Mouse (Mus musculus): ENCODE results near the gene Pold3. TPM values are rescaled to one million over a fixed set of nuclear protein-coding genes. Genes with fewer than 3 reads are reported as not detected.
A peak's percentile ranks its signal among the peaks of the same experiment; 100 is the strongest.

Gene Pold3
- polyA plus RNA-seq, 1 experiment from 2014 or later = 45.4 TPM

DNA sequence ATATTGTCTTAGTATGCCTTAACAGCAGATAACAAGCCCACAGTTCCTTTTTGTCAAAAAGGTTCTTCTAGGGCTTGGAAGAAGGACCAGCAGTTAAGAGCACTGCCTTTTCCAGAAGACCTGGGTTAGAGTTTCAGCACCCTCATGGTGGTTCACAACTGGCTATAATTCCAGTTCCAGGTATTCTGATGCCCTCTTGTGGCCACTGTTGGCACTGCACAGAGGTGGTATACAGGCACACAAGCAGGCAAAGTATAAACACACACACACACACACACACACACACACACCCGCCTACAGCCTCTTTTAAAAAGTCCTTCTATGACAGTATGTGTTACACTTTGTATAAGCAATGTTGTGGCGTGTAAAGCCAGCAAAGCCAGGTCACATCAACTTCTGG, 2.8 kb upstream of the Pold3 start:
- Histone ChIP-seq H3K27me3 (replicated peaks; ENCODE audit: control insufficient read depth, insufficient read depth, low read length) (no peaks in the 10 kb centered on the region), H3K4me1 (ENCODE audit: control insufficient read depth, insufficient read depth, low read depth, low read length) (peaks cover 11% of the 10 kb centered on the region), H3K27ac (ENCODE audit: low read depth, low read length) (no peak overlapping the region), H3K9ac (ENCODE audit: low read depth, low read length) (no peak overlapping the region), H3K36me3 (ENCODE audit: control insufficient read depth, insufficient read depth, low read length) (no peaks in the 10 kb centered on the region), H3K4me3 (ENCODE audit: low read length) (no peak overlapping the region), H3K4me2 (ENCODE audit: low read length) (no peak overlapping the region), H3K9me3 (ENCODE audit: control insufficient read depth, low read length) (no peaks in the 10 kb centered on the region)
- no peak for ATAC-seq
- WGBS = 82% methylated on average over 2 of the region's 2 CpGs

DNA sequence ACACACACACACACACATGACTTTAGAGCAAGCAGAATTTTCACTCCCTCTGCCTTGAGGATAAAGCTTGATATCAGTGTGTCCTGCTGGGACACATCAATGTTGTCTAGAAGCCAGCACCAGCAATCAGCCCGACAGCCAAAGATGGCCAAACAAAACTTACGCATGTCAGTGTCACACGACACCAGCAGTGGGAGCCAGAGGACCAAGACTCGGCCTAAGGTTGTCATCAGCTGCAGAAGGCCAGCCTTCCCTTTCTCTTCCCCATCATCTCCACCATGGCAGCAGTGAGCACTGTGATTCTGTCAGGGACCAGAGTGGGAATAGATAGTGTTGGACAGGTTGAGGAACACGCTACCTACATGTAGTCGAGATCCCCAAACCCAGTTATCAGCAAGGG, 2.1 kb upstream of the Pold3 start:
- H3K4me2 ChIP-seq (ENCODE audit: low read length) = no peak overlapping the region
- H3K9ac ChIP-seq (ENCODE audit: low read depth, low read length) = no peak overlapping the region
- 63% methylated on average over 6 of the region's 6 CpGs for WGBS
- ATAC-seq = no peak
- H3K9me3 ChIP-seq (ENCODE audit: control insufficient read depth, low read length) = no peaks in the 10 kb centered on the region
- no peaks in the 10 kb centered on the region for H3K27me3 ChIP-seq (replicated peaks; ENCODE audit: control insufficient read depth, insufficient read depth, low read length)
- H3K27ac ChIP-seq (ENCODE audit: low read depth, low read length) = no peak overlapping the region
- no peak overlapping the region for H3K4me3 ChIP-seq (ENCODE audit: low read length)
- H3K36me3 ChIP-seq (ENCODE audit: control insufficient read depth, insufficient read depth, low read length) = peaks cover 3% of the 10 kb centered on the region
- peaks cover 11% of the 10 kb centered on the region for H3K4me1 ChIP-seq (ENCODE audit: control insufficient read depth, insufficient read depth, low read depth, low read length)

DNA sequence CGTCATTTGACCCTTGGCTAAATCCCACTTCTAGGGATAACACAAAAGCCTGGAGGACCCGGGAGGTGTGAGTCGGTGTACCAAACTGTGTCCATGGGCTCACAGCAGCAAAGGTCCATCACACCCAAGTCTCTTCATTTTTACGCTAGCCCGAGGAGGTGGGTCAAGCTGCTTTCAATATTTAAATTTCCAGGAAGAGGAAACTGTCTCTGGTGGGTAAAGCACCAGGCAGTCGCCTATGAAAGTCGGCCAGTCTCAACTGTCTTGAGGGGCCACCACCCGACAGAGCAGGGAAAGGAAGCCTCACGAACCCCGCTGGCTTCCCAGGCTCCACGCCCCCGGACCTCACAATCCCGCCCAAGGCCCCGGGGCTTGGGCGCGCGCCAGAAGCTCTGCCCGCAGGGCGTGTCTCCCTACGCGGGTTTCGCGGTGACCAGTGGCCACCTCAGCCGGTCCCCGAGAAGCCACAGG, 539 bp downstream of the Pold3 start:
- H3K4me3 ChIP-seq (ENCODE audit: low read length) = peak overlapping the region; percentile 95
- H3K27ac ChIP-seq (ENCODE audit: low read depth, low read length) = peak overlapping the region; percentile 85
- ATAC-seq = peak; percentile 61
- H3K9ac ChIP-seq (ENCODE audit: low read depth, low read length) = peak overlapping the region; percentile 88
- peak overlapping the region; percentile 84 for H3K4me2 ChIP-seq (ENCODE audit: low read length)
- H3K27me3 ChIP-seq (replicated peaks; ENCODE audit: control insufficient read depth, insufficient read depth, low read length) = no peaks in the 10 kb centered on the region
- under 1% methylated on average over 20 of the region's 25 CpGs for WGBS
- H3K9me3 ChIP-seq (ENCODE audit: control insufficient read depth, low read length) = no peaks in the 10 kb centered on the region
- peaks cover 7% of the 10 kb centered on the region for H3K36me3 ChIP-seq (ENCODE audit: control insufficient read depth, insufficient read depth, low read length)
- peaks cover 11% of the 10 kb centered on the region for H3K4me1 ChIP-seq (ENCODE audit: control insufficient read depth, insufficient read depth, low read depth, low read length)

DNA sequence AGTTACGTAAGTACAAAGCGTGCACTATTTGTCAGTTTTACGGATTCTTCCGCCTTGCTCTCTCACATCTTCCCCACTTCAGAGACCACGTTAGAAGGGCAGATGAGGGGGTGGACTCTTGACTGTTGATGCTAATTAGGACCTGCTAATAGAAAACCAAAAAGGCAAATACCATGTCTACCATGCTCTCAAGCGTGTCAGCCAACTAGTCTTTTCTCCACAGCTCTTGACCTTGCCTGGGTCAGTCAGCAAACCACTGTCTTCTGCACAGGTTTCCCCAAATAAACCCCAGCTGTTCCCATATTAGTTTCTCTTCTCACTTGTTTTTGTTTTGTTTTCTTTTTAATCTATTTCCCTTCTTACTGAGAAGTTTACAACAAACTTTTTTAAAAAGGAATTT, 7.1 kb downstream of the Pold3 start:
- WGBS = 91% methylated on average over 6 of the region's 6 CpGs
- Histone ChIP-seq H3K4me3 (ENCODE audit: low read length) (no peak overlapping the region), H3K27ac (ENCODE audit: low read depth, low read length) (no peak overlapping the region), H3K9me3 (ENCODE audit: control insufficient read depth, low read length) (no peaks in the 10 kb centered on the region), H3K4me1 (ENCODE audit: control insufficient read depth, insufficient read depth, low read depth, low read length) (no peaks in the 10 kb centered on the region), H3K9ac (ENCODE audit: low read depth, low read length) (no peak overlapping the region), H3K27me3 (replicated peaks; ENCODE audit: control insufficient read depth, insufficient read depth, low read length) (no peaks in the 10 kb centered on the region), H3K36me3 (ENCODE audit: control insufficient read depth, insufficient read depth, low read length) (peaks cover 14% of the 10 kb centered on the region), H3K4me2 (ENCODE audit: low read length) (no peak overlapping the region)
- no peak for ATAC-seq

DNA sequence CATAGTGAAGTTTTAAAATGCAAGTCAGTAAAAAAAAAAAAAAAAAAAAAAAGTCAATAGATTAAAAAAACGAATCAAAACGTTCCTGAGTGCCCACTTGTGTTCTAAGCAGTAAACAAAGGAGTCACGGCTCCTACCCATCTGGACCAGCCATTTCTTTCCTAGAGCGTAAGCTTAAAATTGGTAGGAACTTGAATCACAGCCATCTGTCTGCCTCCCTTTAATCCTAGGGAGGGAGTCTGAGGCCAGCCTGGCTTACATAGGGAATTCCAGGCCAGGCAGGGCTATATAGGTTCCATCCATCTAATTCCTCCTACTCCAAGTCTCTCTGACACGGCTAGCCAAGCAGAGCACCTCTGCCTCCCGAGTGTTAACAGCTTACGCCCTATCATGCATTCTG, 7.5 kb downstream of the Pold3 start:
- Histone ChIP-seq H3K27me3 (replicated peaks; ENCODE audit: control insufficient read depth, insufficient read depth, low read length) (no peaks in the 10 kb centered on the region), H3K4me2 (ENCODE audit: low read length) (no peak overlapping the region), H3K27ac (ENCODE audit: low read depth, low read length) (no peak overlapping the region), H3K4me3 (ENCODE audit: low read length) (no peak overlapping the region), H3K4me1 (ENCODE audit: control insufficient read depth, insufficient read depth, low read depth, low read length) (no peaks in the 10 kb centered on the region), H3K9me3 (ENCODE audit: control insufficient read depth, low read length) (no peaks in the 10 kb centered on the region), H3K36me3 (ENCODE audit: control insufficient read depth, insufficient read depth, low read length) (peaks cover 14% of the 10 kb centered on the region), H3K9ac (ENCODE audit: low read depth, low read length) (no peak overlapping the region)
- 87% methylated on average over 7 of the region's 7 CpGs for WGBS
- no peak for ATAC-seq

DNA sequence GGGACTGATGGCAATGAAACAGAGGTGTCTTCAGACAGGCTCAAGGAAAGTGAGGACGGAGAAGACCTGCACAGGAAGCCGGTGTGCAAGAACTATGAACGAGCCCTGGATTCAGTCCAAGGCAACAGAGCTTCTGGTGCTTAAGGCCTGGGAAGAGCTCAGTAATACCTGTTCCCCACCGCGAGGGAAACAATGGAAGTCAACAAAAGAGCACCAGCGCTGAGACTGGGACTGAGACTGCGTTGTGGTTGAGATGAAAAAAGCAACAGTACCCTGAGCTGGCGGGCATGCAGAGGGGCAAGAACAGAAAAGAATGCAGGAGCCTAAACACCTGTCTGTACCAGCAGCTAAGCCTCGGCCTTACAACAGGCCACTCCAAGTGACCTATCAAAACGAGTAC, 9.9 kb downstream of the Pold3 start:
- Histone ChIP-seq H3K27me3 (replicated peaks; ENCODE audit: control insufficient read depth, insufficient read depth, low read length) (no peaks in the 10 kb centered on the region), H3K9me3 (ENCODE audit: control insufficient read depth, low read length) (no peaks in the 10 kb centered on the region), H3K4me2 (ENCODE audit: low read length) (no peak overlapping the region), H3K36me3 (ENCODE audit: control insufficient read depth, insufficient read depth, low read length) (peaks cover 10% of the 10 kb centered on the region), H3K27ac (ENCODE audit: low read depth, low read length) (no peak overlapping the region), H3K4me3 (ENCODE audit: low read length) (no peak overlapping the region), H3K4me1 (ENCODE audit: control insufficient read depth, insufficient read depth, low read depth, low read length) (no peaks in the 10 kb centered on the region), H3K9ac (ENCODE audit: low read depth, low read length) (no peak overlapping the region)
- no peak for ATAC-seq
- WGBS = 73% methylated on average over 10 of the region's 10 CpGs

DNA sequence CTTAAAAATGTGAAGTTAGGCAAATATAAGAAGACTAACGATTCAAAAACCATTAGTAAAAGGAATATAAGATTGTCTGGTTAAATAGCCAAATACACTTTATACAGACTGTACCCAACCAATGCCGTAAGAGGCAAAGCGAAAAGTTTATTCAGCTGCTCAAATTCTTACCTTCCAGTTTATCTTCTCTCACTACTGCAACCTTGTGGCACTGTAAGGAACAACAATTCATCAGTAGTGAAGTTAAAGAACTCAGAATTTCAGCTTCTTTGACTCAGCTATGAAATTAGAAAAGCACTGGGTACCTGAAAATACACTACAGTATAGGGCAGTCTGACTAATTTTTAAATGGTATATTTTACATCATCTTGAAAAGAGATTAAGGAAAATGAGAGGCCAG, 13.0 kb downstream of the Pold3 start:
- no peak for ATAC-seq
- 71% methylated on average over 3 of the region's 3 CpGs for WGBS
- Histone ChIP-seq H3K4me3 (ENCODE audit: low read length) (no peak overlapping the region), H3K27me3 (replicated peaks; ENCODE audit: control insufficient read depth, insufficient read depth, low read length) (no peaks in the 10 kb centered on the region), H3K27ac (ENCODE audit: low read depth, low read length) (no peak overlapping the region), H3K4me1 (ENCODE audit: control insufficient read depth, insufficient read depth, low read depth, low read length) (no peaks in the 10 kb centered on the region), H3K4me2 (ENCODE audit: low read length) (no peak overlapping the region), H3K36me3 (ENCODE audit: control insufficient read depth, insufficient read depth, low read length) (peaks cover 13% of the 10 kb centered on the region), H3K9ac (ENCODE audit: low read depth, low read length) (no peak overlapping the region), H3K9me3 (ENCODE audit: control insufficient read depth, low read length) (no peaks in the 10 kb centered on the region)

DNA sequence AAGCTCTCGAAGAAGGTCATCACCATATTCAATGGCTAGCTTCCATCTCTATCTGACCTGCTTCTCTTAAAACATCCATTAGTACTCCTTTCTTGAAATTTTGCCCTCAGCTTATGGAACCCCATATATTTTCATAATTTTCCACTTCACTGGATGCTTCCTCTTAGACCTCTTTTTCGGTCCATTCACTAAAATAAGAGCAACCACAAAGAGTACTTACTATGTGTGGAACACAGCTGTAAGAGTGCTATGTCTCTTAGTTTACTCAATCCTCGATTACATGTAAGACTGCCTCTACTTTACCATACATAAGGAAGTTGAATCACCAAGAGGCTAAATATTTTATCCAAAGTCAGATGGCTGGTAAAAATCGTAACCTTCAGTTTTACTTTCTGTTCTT, 16.7 kb downstream of the Pold3 start:
- Histone ChIP-seq H3K4me2 (ENCODE audit: low read length) (no peak overlapping the region), H3K27ac (ENCODE audit: low read depth, low read length) (no peak overlapping the region), H3K9ac (ENCODE audit: low read depth, low read length) (no peak overlapping the region), H3K27me3 (replicated peaks; ENCODE audit: control insufficient read depth, insufficient read depth, low read length) (no peaks in the 10 kb centered on the region), H3K36me3 (ENCODE audit: control insufficient read depth, insufficient read depth, low read length) (peaks cover 20% of the 10 kb centered on the region), H3K4me1 (ENCODE audit: control insufficient read depth, insufficient read depth, low read depth, low read length) (no peaks in the 10 kb centered on the region), H3K9me3 (ENCODE audit: control insufficient read depth, low read length) (no peaks in the 10 kb centered on the region), H3K4me3 (ENCODE audit: low read length) (no peak overlapping the region)
- ATAC-seq = no peak
- WGBS = 96% methylated on average over 4 of the region's 4 CpGs

DNA sequence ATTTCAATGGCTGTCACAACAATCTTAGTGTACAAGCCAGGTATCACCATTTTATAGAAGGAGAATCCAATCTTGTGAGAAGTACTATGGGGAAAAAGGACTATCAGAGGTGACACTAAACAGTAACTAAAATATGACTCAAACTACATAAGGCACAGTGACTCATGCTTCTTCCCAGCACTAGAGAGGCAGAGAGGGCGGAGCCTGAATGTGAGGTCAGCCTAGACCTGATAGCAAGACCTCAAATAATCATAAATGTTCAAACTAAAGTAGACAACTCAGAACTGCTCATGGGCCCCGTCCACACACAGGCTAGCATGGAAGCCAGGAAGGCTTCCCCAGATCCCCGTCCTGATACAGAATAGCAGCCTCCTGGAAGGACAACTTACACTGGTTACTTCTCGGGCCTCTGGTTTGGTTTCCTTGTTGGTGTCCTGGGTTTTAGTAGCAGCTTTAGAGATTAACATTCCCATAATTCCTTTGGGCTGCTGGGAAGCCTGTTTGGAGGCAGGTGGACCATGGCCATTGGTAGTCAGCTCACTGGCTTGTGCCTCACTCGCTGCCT, 21.3 kb downstream of the Pold3 start:
- Histone ChIP-seq H3K9me3 (ENCODE audit: control insufficient read depth, low read length) (no peaks in the 10 kb centered on the region), H3K36me3 (ENCODE audit: control insufficient read depth, insufficient read depth, low read length) (peaks cover 29% of the 10 kb centered on the region), H3K27ac (ENCODE audit: low read depth, low read length) (no peak overlapping the region), H3K4me1 (ENCODE audit: control insufficient read depth, insufficient read depth, low read depth, low read length) (no peaks in the 10 kb centered on the region), H3K4me3 (ENCODE audit: low read length) (no peak overlapping the region), H3K4me2 (ENCODE audit: low read length) (no peak overlapping the region), H3K27me3 (replicated peaks; ENCODE audit: control insufficient read depth, insufficient read depth, low read length) (no peaks in the 10 kb centered on the region), H3K9ac (ENCODE audit: low read depth, low read length) (no peak overlapping the region)
- no peak for ATAC-seq
- 95% methylated on average over 5 of the region's 5 CpGs for WGBS

DNA sequence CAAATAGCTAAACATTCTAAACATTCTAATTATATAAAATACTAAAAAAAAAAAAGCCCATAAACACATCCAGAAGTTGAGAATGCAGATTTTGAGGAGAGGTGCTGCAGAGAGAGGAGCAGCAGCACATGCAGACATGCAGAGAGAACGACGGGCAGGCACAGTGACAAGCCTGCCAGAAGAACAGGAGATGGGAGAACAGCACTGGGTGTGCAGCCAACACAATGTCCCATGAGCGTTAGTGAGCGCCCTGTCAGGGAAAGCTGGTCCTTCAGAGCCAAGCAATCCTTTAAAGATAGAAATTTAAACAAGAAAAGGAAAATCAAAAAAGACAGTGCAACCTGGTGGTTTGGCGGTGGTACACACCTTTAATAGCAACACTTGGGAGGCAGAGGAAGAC, 34.5 kb downstream of the Pold3 start:
- peaks cover 39% of the 10 kb centered on the region for H3K36me3 ChIP-seq (ENCODE audit: control insufficient read depth, insufficient read depth, low read length)
- ATAC-seq = no peak

More for the DNA sequence above, 34.5 kb downstream of the Pold3 start:
- 87% methylated on average over 5 of the region's 5 CpGs for WGBS
- Histone ChIP-seq H3K4me1 (ENCODE audit: control insufficient read depth, insufficient read depth, low read depth, low read length) (no peaks in the 10 kb centered on the region), H3K27ac (ENCODE audit: low read depth, low read length) (no peak overlapping the region), H3K9ac (ENCODE audit: low read depth, low read length) (no peak overlapping the region), H3K4me2 (ENCODE audit: low read length) (no peak overlapping the region), H3K27me3 (replicated peaks; ENCODE audit: control insufficient read depth, insufficient read depth, low read length) (no peaks in the 10 kb centered on the region), H3K9me3 (ENCODE audit: control insufficient read depth, low read length) (no peaks in the 10 kb centered on the region), H3K4me3 (ENCODE audit: low read length) (no peak overlapping the region)

Measured in hindbrain, embryonic 16.5 days (tissue).